Mouse (Mus musculus) ES-E14 (cell line): ENCODE data around the gene Akr1c13.
"Not testable (repeated sequence)": the region's sequence is repeated elsewhere in the genome, so short reads cannot be mapped to it uniquely, and the experiment has no call there.

Experiments used
- CHD2 ChIP-seq: IDR thresholded peaks from 2 replicates; pipeline ENCODE4 v1.6.1; 2014; ENCODE audit warnings: mild to moderate bottlenecking, low read depth, low read length, inconsistent platforms
- HCFC1 ChIP-seq: IDR thresholded peaks from 2 replicates; pipeline ENCODE4 v1.6.1; 2012; ENCODE audit warnings: low read length, inconsistent platforms, borderline replicate concordance; ENCODE audit not compliant: insufficient read depth

- TF ChIP-seq CHD2, HCFC1: not testable (repeated sequence)
These were observed 24.5 kb downstream of the Akr1c13 start for GRCm38 (mm10) chr13:4215496-4215895.
